Mouse (Mus musculus) megakaryocyte, embryonic 14.5 days (primary cell): ENCODE measurements around the gene Pyroxd1.

Source experiments
- FLI1 ChIP-seq: IDR thresholded peaks from 2 replicates; pipeline ENCODE4 v1.6.1; 2012; ENCODE audit warnings: low read length, inconsistent platforms, mixed read lengths
- GATA1 ChIP-seq: IDR thresholded peaks from 3 replicates; pipeline ENCODE4 v1.6.1; 2012; ENCODE audit warnings: mixed read lengths, low read length, inconsistent platforms, borderline replicate concordance

DNA sequence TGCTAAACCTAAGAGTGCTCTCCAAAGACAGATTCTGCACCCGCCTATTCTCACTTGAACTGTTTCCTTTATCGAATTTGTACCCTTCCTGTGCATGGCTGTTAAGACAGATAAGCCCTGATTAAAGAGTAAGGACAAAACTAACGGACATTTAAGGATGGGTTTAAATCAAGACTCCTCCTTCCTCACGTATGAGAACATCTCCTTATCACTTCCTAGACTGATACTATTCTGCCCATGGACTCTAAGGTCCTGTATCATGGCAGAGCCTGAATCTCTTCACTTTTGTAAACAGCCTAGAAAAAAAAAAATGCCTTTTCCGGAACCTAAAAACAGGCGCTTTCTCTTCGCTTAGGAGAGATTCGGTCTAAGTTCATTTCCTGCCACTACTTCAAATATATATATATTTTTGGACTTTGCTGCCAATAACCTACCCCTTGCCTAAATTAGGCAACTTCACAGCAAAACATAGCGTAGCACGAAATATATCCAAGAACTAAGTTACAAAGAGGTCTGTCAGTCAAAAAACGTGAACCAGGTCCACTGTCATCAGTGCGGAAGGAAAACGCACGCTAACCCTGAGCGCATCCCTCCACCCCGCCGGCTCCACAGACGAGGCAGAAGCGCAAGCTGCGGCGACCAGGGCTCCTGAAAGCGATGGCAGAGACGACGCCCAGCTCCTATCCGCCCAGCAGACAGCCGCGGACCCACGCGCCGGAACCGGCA is 41.0 kb downstream of the Pyroxd1 start:
- TF ChIP-seq GATA1 = no peak
- no peak for TF ChIP-seq FLI1
